Mouse (Mus musculus): ENCODE measurements around the gene Trip11.
A peak's percentile ranks its signal among the peaks of the same experiment; 100 is the strongest.

Gene Trip11

DNA sequence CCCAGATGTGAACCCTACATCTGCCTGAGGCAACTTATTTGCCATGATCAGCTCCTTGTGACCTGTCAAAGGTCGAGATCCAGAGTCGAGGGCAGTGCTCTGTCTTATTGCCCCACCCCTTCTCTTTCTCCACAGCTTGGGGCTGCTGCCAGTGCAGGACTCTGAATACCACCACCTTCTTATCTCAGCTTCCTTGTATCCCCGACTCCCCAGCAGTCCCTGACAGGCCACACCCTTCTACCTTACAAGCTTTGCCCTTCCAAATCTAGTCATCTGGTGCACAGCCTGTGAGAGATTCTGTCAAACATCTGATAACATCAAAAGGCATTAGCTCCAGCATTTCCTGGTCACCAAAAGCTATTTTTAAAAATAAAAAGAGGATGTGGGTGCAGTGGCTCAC is 91.5 kb downstream of the Trip11 start:
- DNase-seq (ENCODE audit: low spot score): peak; percentile 24

DNA sequence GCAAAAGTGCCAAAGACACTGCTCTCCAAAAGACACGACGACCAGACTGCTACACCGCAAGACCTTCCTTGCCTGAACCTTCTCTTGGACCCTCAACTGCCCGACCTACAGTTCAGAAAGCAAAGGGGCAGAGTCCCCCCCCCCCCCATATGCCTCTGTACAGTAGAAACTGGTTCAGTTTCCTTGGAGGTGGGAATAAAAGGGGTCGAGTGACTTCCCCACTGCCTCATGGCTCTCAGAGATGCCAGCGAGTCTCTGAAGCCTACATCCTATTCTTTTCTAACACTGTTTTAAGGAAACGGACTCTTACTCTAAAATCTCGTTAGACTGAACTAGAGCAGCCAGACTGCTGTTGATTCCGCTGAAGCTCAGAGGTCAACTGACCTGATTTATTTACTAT is 93.5 kb downstream of the Trip11 start:
- no peak for DNase-seq (ENCODE audit: low spot score)

DNA sequence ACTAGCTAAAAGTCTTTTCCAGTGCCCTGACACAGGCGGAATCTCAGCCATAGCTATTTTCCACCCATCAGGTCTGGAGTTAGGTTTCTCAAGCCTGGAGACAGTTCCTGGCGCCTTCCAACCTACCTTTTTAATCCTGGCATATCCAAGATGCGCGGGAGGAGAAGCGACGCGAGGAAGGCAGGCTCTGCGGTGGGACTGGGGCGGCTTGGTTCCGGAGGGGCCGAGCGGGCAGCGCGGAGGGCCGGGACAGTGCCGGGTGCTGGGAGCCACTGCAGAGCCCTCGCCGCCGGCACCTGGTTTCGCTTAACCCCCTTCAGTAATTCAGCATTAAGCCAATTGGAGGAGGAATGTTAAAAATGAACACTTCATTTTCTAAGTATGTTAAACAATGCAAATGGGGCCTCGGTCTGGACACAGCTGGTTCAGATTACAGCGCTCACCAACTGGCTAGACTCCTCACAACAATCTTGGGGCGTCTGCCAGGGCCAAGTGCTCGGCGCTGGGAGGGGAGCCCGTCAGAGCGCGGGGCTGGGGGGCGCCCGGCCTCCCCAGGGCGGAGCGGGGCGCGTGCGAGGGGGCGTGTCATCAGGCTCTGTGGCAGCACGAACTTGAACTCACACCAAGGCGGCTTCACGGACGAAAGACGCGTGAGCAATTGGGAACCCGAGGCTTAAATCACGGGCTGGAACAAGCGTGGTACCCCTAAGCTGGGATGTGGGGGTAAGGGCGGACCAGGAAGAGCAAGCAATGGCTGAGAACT is 94.3 kb downstream of the Trip11 start, which contains the start of gene Fbln5:
Gene Fbln5, minus strand, starts transcription at position 448 of the 763 bp plus-strand sequence.
- peak; percentile 73 for DNase-seq (ENCODE audit: low spot score)

DNA sequence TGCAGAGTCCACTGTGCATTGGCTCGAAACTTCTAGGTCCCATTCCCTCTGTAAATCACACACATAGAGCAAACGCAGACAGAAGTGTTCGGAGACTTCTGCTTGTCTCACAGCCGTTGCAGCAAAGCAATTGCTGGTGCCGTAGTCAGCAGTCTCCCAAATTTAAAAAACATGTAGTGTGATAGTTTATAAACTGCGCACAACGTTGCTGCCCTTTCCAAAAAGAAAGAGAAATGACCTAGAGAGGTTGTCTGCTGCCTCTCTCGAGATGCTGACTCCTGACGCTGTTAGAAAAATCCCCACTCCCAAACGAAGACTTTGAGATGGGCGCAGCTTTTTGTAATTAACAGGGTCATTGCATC is 94.8 kb downstream of the Trip11 start:
- DNase-seq (ENCODE audit: low spot score): no peak

DNA sequence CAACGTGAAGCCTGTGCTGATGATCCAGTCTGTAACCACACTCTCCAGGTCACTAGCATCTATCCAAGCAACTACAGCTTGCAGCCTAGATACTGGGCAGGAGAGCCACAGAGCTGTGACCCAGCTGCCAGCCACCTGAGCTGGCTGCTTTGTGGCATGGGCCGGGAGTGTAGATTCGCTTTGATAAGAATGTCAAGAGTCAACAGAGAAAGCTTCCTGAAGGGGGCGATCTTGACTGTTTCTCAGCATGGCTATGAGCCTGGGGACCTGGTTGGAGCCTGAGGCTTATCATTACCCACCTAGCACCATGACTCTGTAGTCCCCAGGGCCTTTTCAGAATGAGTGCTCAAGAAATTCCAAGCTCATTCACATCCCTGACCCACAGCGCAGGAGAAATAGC is 96.3 kb downstream of the Trip11 start:
- no peak for DNase-seq (ENCODE audit: low spot score)

DNA sequence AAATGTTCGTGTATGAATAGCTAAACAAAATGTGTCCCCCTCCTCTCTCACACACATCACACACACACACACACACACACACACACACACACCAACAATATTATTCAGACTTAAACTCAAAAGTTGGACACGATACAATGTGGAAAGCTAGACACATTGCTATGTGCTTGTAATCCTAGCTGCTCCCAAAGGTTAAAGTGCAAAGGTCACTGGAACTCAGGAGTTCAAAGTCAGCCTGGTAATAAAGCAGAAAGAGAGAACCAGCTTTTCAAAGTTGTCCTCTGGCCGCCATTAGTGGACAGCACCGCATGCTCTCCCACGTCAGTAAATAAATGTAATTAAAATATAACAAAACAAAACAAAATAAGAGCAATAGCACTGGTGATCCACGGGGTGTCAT is 97.3 kb downstream of the Trip11 start:
- no peak for DNase-seq (ENCODE audit: low spot score)

DNA sequence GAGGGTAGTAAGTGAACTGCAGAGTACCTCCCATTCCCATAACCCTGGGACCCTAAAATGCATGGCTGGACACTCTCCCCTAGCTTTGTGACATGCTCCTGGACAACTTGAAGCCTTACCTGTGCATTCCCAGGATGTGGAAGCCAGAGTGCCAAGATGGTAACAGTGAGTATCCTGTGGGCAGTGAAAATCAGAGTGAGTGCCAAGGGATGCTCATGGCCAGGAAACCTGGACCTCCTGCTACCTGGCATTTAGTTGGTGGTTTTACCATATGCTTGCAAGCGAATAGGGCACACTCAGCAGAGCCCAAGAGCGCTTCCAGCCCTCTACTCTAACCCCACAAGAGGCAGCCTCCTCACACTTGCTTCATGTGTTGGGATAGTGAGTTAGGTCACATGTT is 98.6 kb downstream of the Trip11 start:
- DNase-seq (ENCODE audit: low spot score): no peak

DNA sequence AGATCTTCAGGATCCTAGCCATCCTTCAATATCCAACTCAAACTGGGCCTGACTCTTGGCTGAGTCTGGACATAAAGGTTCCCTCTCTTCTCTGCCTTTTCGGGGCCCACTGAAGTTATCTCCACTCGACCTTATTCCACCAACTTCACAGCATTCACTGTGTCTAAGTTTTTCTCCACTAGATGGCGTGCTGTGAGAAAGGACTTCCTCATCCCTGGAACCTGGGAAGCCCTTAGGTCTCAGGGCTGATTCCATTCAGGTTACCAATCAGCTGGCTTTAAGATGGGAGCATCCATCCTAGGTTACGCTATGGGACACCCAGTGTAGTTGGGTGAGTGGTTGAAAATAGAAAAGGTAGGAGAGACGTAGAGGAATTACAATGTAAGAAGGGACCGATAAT is 101.9 kb downstream of the Trip11 start:
- no peak for DNase-seq (ENCODE audit: low spot score)

DNA sequence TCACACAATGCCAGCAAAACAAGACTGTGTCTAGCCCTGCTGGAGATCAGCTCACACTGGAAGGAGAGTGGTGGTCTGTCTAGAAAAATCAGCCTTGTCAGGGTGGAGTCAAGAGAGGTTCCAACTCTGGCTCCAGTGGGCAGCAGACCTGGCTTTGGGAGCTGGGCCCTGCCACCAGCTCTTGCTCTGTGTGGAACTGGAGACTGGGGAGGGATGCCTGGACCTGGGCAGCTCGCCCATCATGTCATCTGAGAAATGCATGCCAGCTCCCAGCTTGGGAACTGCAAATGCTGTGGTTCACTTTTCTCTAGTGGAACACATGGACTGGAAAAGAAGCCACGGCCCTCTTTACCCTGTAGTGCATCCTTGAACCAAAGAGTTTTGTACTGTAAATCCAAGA is 102.6 kb downstream of the Trip11 start:
- DNase-seq (ENCODE audit: low spot score): no peak

DNA sequence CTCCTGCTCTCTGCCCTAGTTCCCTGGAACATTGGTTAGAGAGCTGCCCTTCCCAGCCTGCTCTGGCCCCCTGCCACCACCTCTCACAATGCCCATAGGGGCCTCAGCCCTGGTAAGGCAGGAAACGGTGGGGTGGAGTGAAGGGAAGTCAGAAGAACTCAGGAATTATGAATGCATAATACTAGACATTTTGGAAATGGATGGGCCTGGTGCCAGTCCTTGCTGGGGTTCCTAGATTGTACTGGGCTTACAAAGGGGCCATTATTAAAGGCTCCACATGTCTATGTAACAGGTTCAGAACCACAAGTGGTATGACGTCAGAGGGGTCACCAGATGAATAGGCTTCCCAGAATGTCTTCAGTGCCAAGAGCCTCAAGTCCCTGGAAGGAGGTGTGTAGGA is 105.7 kb downstream of the Trip11 start:
- DNase-seq (ENCODE audit: low spot score): no peak

DNA sequence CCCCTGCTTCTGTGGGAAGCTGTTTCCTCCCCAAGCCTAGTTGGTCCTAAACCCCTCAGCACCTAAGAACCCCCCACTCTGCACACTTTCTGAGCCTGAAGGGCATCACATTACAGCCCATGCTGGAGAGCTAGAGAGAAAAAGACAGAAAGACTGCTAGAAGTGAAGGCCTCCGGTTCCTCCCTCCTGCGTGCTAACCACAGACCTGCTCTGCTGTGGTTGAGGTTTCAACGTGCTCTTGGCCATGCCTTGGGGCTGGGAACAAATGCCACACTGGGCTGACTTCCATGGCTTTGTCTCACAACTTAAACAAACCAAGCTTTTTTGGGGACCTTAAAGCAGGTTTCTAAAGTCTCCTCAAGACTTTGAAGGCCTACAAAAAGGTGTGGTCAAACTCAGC is 110.6 kb downstream of the Trip11 start:
- no peak for DNase-seq (ENCODE audit: low spot score)

DNA sequence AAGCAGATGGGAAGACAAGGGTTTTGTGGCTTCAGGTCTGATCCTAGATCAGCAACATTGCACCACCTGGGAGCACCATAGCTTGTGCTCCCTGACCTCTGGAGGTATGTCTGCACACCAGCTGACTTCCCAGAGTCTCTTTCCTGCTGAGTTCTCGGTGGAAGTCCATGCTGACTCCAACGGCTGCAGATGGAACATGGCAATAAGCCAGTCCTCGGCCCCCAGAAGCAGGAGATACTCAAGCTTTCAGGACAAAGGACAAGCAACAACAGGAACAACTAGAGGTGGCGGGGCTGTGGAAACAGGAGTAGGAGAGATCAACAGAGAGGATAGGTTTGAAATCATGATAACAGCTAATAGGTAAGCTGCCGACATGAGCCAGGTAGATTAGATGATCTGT is 111.3 kb downstream of the Trip11 start:
- DNase-seq (ENCODE audit: low spot score): no peak

DNA sequence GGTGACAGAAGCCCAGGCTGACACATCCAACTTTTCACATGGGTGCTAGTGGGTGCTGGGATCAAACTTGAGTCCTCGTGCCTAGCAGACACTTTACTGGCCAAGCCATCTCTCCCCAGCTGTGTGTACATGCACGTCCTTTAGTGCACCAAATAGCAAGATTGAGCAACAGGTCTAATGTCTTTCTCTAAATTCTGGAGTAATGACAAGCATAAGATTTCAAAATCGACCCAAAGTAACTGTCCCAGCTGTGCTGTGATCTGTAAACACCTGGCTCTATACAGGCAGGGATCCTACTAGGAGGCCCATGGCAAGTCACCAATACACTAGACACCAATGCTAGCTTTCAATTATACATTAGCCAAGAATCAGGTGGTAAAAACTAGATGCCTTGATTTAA is 112.0 kb downstream of the Trip11 start:
- DNase-seq (ENCODE audit: low spot score): no peak

DNA sequence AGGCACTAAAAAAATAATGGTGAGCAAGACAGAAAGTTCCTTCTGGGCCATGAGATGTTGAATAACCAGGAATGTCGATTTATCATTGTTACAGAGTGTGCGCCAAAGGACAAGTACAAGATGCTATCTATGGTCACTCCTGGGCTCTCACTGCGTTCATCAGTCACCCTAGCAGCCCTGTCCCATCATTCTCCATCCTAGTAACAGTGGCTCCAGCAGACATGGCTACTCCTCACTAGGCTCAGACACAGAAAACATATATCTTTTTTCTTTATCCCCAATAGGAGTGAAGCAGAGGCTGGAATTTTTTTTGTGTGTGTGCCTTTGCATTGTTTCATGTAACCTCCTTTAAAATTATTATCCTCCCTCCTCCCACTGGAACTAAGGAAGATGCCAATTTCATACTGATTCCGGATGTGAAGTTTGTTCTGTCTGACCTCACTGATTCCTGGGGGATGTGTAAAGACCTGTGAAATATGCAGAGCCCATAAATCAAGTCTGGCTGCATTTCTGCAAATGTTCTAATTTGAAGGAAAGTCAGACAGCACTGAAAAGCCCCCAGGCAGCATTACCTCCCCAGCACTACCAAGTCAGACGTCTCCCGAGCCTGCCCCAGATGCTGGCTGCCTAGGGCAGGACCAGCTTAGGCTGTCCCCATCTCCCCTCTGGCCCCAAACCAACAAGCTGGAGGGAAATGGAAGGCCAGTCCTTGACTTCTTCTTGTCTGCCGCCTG is 114.7 kb downstream of the Trip11 start:
- no peak for DNase-seq (ENCODE audit: low spot score)

DNA sequence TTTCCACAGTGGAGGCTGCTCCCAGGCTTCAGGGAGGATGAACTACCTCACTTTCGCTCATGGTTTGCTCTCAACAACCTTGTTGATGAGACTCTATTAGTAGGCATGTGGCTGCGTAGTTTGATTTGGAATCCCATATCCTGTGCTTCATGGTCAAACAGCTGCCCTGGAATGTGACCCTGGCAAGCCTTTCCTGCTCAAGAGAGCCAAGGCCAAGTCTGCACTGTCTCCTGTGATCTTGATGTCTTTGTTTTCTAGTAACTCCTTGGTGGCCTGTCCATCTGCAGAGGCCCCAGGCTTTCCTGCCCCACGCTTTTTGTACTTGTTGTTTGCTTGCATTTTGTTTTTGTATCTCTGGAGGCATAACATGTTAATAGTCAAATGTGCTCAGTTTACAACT is 118.6 kb downstream of the Trip11 start:
- DNase-seq (ENCODE audit: low spot score): peak; percentile 51

DNA sequence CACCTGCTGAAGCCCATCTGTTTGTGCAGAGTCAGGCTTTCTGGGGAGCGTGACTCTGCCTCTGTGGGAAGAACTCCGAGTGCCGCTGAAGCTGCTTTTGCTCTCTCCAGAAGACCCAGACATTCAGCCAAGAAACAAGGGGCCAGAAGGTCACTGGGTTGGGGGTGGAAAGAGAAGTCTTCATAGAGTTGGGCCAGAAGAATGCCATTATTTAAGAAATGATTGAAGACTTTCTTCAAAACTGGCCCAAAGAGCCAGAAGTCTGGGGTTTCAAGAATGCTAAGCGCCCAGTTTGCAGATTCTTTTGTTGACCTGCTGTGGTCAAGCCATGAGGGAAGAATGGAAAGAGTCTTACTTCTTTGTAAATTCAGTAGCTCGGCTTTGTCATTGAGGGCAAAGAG is 119.8 kb downstream of the Trip11 start:
- no peak for DNase-seq (ENCODE audit: low spot score)

DNA sequence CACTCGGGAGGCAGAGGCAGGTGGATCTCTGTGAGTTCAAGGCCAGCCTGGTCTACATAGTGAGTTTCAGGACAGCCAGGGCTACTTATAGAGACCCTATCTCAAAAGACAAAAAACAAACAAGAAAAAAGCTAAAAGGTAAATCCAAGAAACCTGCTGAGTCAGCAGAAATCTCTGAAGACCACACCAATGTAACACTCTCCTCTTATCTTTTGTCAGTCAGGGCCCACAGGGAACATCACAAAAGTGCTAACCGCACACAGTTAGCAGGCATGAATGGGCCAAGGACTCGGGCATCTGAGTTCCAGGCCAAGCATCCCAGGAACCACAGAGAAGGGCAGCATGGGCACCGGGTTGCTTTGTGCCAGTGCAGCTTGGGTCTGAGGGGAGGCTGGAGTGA is 120.4 kb downstream of the Trip11 start:
- DNase-seq (ENCODE audit: low spot score): no peak

DNA sequence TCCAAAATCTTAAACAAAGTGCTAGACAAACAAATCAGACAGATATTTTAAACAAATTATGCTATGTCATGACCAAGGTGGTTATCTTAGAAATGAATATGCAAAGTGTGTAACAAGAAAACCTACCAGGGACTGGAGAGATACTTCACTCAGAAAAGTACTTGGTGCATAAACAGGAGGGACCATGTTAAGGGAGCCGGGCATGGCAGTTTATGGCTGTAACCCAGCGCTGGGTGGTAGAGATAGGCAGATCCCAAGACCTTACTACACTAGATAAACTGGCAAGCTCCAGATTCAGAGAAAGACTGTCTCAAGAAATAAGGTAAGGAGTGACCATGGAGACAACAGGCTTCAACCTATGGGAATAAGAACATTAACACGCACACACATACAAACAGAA is 123.3 kb downstream of the Trip11 start:
- no peak for DNase-seq (ENCODE audit: low spot score)

DNA sequence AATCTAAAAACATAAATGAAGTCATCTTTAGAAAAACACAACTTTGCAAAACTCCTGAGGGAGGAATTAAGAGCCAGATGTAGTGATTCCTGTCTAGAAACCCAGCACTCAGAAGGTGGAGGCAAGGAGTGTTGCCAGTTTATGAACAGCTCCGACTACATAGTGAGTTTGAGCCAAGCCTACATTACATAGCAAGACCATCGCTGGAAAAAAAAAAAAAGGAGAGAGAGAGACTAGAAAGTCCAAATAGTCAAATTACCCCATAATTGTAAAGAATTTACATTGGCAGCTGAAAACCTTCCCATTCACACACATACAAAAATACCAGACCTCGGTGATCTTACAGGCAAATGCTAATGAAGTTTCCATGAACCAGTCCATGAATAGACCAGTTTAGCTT is 123.8 kb downstream of the Trip11 start:
- DNase-seq (ENCODE audit: low spot score): no peak

All from testis, postnatal 10 days (tissue).